Mouse (Mus musculus): ENCODE data around the gene Fcer2a.

GRCm38 (mm10) chr8:3687537-3687936, 6.4 kb downstream of the Fcer2a start:
- TF ChIP-seq POLR2A (IDR thresholded peaks at IDR 0.05; ENCODE audit: borderline replicate concordance, low read depth, low read length): no peak
- TF ChIP-seq CTCF (IDR thresholded peaks at IDR 0.05; ENCODE audit: low read depth, low read length): no peak
